In the genomic region with DNA sequence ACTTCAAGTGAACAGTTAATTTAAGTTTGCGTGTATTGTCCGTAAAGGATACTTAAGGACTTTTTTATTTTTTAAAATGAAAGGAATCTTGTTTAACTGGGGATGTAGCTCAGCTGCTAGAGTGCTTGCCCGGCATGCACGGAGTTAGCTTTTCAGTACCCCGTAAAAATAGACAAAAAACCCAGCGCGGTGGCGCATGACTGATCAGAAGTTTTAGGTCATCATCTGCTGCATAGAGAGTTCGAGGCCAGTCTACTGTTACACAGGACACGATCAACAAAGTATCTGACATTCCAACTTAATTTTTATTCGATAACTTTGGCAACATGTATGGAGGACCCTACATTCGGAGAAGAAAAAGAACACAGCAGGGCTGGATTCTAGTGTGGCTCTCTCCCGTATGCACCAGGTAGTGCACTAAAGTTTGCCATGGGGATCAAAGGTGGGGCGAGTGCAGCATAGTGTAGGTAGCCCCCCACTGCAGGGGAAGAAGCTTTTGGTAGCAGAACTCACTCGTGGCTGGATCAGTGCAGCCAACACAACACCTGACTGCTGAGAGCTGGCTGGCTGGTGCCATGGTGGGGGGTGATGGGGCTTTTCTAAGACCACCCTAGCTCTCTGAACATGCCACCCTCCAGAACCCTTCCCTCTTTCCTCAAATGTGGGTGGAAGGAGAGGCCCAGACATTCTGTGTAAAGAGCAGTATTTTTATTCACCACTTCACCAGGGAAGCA, we compare ENCODE assay signal across 8 mouse cellular contexts. TPM values are rescaled to one million over a fixed set of nuclear protein-coding genes. Genes with fewer than 3 reads are reported as not detected.
A peak's percentile ranks its signal among the peaks of the same experiment; 100 is the strongest.
DNase-seq lines count a peak whose midpoint lies in the region; ATAC-seq and TF ChIP-seq lines count a peak whose summit lies in the region.

No protein-coding gene starts in this region.

- TF ChIP-seq CTCF in olfactory bulb, adult 2 months (IDR thresholded peaks at IDR 0.05; ENCODE audit: insufficient read depth, low read depth, low read length), result no peak

- no peak for ATAC-seq in limb, embryonic 11.5 days (ENCODE audit: insufficient number of reproducible peaks, low FRiP score, low TSS enrichment, low read depth)

- H3K4me3 ChIP-seq in limb, embryonic 11.5 days (ENCODE audit: low read depth, low read length), result peak overlapping the region; percentile 79
- H3K4me3 ChIP-seq in olfactory bulb, adult 2 months (ENCODE audit: insufficient read depth, low read depth, low read length), result no peak overlapping the region

- H3K9ac ChIP-seq in limb, embryonic 11.5 days (ENCODE audit: low read length), result peak overlapping the region; percentile 58

- peaks cover 11% of the 10 kb centered on the region; the same call in 1 of the 2 replicates for H3K36me3 ChIP-seq in limb, embryonic 11.5 days (ENCODE audit: control insufficient read depth, insufficient read depth, low read length)

- no peaks in the 10 kb centered on the region for H3K27me3 ChIP-seq in limb, embryonic 11.5 days (ENCODE audit: control insufficient read depth, insufficient read depth, low read length)

- H3K27ac ChIP-seq in limb, embryonic 11.5 days (replicated peaks; ENCODE audit: low read depth, low read length), result no peak overlapping the region
- 0 out of 2 replicates have a peak overlapping the region, but pooled peaks have one; percentile 43 for H3K27ac ChIP-seq in olfactory bulb, adult 2 months (ENCODE audit: insufficient read depth, low read depth, low read length)

- peak; percentile 28 for DNase-seq in adrenal gland, adult 2 months
- DNase-seq in adrenal gland, postnatal 4 days (ENCODE audit: low spot score in 2 of 2), result no peak
- DNase-seq in thymus, postnatal 14 days, result peak; percentile 36
- DNase-seq in thymus, postnatal 10 days (ENCODE audit: low spot score in 2 of 2), result no peak
- no peak for DNase-seq in limb, embryonic 11.5 days (ENCODE audit: low spot score)
- no peak for DNase-seq in urinary bladder, postnatal 36 days (ENCODE audit: low spot score in 2 of 2)
- DNase-seq in left cerebral cortex, adult 8-10 months (ENCODE audit: low spot score in 2 of 2), result no peak

- 37% methylated on average over 15 of the region's 15 CpGs for WGBS in limb, embryonic 11.5 days
- WGBS in olfactory bulb, adult 2 months, result 18% methylated on average over 15 of the region's 15 CpGs

- H3K4me1 ChIP-seq in limb, embryonic 11.5 days (ENCODE audit: control insufficient read depth, insufficient read depth, low read length), result peaks cover 3% of the 10 kb centered on the region; the same call in 1 of the 2 replicates
- peaks cover 21% of the 10 kb centered on the region for H3K4me1 ChIP-seq in olfactory bulb, adult 2 months (ENCODE audit: control insufficient read depth, insufficient read depth, low read length)

- TF ChIP-seq POLR2A in olfactory bulb, adult 2 months (IDR thresholded peaks at IDR 0.05; ENCODE audit: insufficient read depth, low read depth, low read length), result no peak

- no peaks in the 10 kb centered on the region for H3K9me3 ChIP-seq in limb, embryonic 11.5 days (ENCODE audit: control insufficient read depth, low read length)

- peak overlapping the region; percentile 80 for H3K4me2 ChIP-seq in limb, embryonic 11.5 days (ENCODE audit: low read depth, severe bottlenecking)

RNA-seq across cellular contexts. Expression of gene Wdr73, which starts 0.6 kb away (rescaled TPM):
- total RNA-seq in adrenal gland, adult 2 months (2021), result 10 to 100 TPM in 1 of 2 experiments, 1 to 10 TPM in 1; 9.5 to 24.4 TPM
- polyA plus RNA-seq in adrenal gland, adult 2 months (2012; rRNA removed), result 9.5 and 15.8 TPM in 2 replicates
- 10 to 100 TPM; 27.9 to 29.8 TPM for total RNA-seq in adrenal gland, postnatal 4 days (2021)
- polyA plus RNA-seq in limb, embryonic 11.5 days (2014; fragmentation: Nextera tagmentation; extraction: Ambion mirVana), result 36.1 and 41.3 TPM in 2 replicates
- polyA plus RNA-seq in olfactory bulb, adult 2 months (2012; ENCODE audit: insufficient read depth, insufficient read length, low replicate concordance, missing spikeins), result not detected in 2 replicates
- total RNA-seq in left cerebral cortex, adult 8-10 months (2022), result 10 to 100 TPM; 26.2 to 29.3 (median 27.8) TPM

RNA-seq across cellular contexts. Expression of gene Nmb, which starts 3.2 kb away (rescaled TPM):
- total RNA-seq in adrenal gland, adult 2 months (2021), result 1 to 10 TPM; 1.4 to 3.7 TPM
- 4.8 and 6.5 TPM in 2 replicates for polyA plus RNA-seq in adrenal gland, adult 2 months (2012; rRNA removed)
- 1 to 10 TPM; 4.2 to 5.6 TPM for total RNA-seq in adrenal gland, postnatal 4 days (2021)
- polyA plus RNA-seq in limb, embryonic 11.5 days (2014; fragmentation: Nextera tagmentation; extraction: Ambion mirVana), result 8.1 TPM in 2 replicates
- not detected in 2 replicates for polyA plus RNA-seq in olfactory bulb, adult 2 months (2012; ENCODE audit: insufficient read depth, insufficient read length, low replicate concordance, missing spikeins)
- 1 to 10 TPM; 3.4 to 7.1 (median 4.7) TPM for total RNA-seq in left cerebral cortex, adult 8-10 months (2022)

RNA-seq across cellular contexts. Expression of gene Zscan2, which starts 41.0 kb away (rescaled TPM):
- 1 to 10 TPM; 4.6 to 6.6 TPM for total RNA-seq in adrenal gland, adult 2 months (2021)
- 4.0 and 4.4 TPM in 2 replicates for polyA plus RNA-seq in adrenal gland, adult 2 months (2012; rRNA removed)
- total RNA-seq in adrenal gland, postnatal 4 days (2021), result 10 to 100 TPM; 13.4 to 14.2 TPM
- polyA plus RNA-seq in limb, embryonic 11.5 days (2014; fragmentation: Nextera tagmentation; extraction: Ambion mirVana), result 5.4 and 5.5 TPM in 2 replicates
- polyA plus RNA-seq in olfactory bulb, adult 2 months (2012; ENCODE audit: insufficient read depth, insufficient read length, low replicate concordance, missing spikeins), result not detected in 2 replicates
- total RNA-seq in left cerebral cortex, adult 8-10 months (2022), result 10 to 100 TPM; 11.3 to 16.9 (median 14.0) TPM

RNA-seq across cellular contexts. Expression of gene Sec11a, which starts 45.9 kb away (rescaled TPM):
- 100 to 1,000 TPM in 1 of 2 experiments, 10 to 100 TPM in 1; 57.1 to 103 TPM for total RNA-seq in adrenal gland, adult 2 months (2021)
- 21.9 and 40.8 TPM in 2 replicates for polyA plus RNA-seq in adrenal gland, adult 2 months (2012; rRNA removed)
- total RNA-seq in adrenal gland, postnatal 4 days (2021), result 100 to 1,000 TPM; 114 to 116 TPM
- polyA plus RNA-seq in limb, embryonic 11.5 days (2014; fragmentation: Nextera tagmentation; extraction: Ambion mirVana), result 189 and 191 TPM in 2 replicates
- not detected in 2 replicates for polyA plus RNA-seq in olfactory bulb, adult 2 months (2012; ENCODE audit: insufficient read depth, insufficient read length, low replicate concordance, missing spikeins)
- total RNA-seq in left cerebral cortex, adult 8-10 months (2022), result 10 to 100 TPM; 41.1 to 47.5 (median 41.9) TPM

Comparison
In these comparisons a context has a peak if more than half of its experiments do, and no peak if none do; other contexts are left out.
1. DNase-seq: peak in adrenal gland, adult 2 months (single experiment) and thymus, postnatal 14 days (single experiment); none in adrenal gland, postnatal 4 days (0 of 2), thymus, postnatal 10 days (0 of 2), limb, embryonic 11.5 days (single experiment), urinary bladder, postnatal 36 days (0 of 2) and left cerebral cortex, adult 8-10 months (0 of 2).